Mouse (Mus musculus) hindbrain, embryonic 12.5 days (tissue): ENCODE results near the gene Ear10. TPM values are rescaled to one million over a fixed set of nuclear protein-coding genes. Genes with fewer than 3 reads are reported as not detected.
"Not testable (repeated sequence)": the region's sequence is repeated elsewhere in the genome, so short reads cannot be mapped to it uniquely, and the experiment has no call there.

Experiments
- ATAC-seq: fragments of 200-750 bp; cut with Nextera tagmentation; 2 replicates; pipeline ENCODE4 v1.8.0; 2017; ENCODE audit warnings: moderate TSS enrichment; ENCODE audit not compliant: low FRiP score
- H3K27ac ChIP-seq: fragments of 300-500 bp; sonication (generic); 2 replicates; pipeline ENCODE4 v1.5.1; 2016; ENCODE audit warnings: mild to moderate bottlenecking
- H3K27me3 ChIP-seq: fragments of 300-500 bp; sonication (generic); 2 replicates; pipeline ENCODE4 v1.6.1; 2016; ENCODE audit warnings: mild to moderate bottlenecking
- H3K36me3 ChIP-seq: fragments of 300-500 bp; sonication (generic); 2 replicates; pipeline ENCODE4 v1.6.1; 2016; ENCODE audit warnings: mild to moderate bottlenecking
- H3K4me1 ChIP-seq: fragments of 300-500 bp; sonication (generic); 2 replicates; pipeline ENCODE4 v1.6.1; 2016
- H3K4me2 ChIP-seq: fragments of 300-500 bp; sonication (generic); replicated peaks from 2 replicates; pipeline ENCODE4 v1.6.1; 2016; ENCODE audit warnings: mild to moderate bottlenecking
- H3K4me3 ChIP-seq: fragments of 300-500 bp; sonication (generic); 2 replicates; pipeline ENCODE4 v1.5.1; 2016; ENCODE audit warnings: mild to moderate bottlenecking
- H3K9ac ChIP-seq: fragments of 300-500 bp; sonication (generic); 2 replicates; pipeline ENCODE4 v1.6.1; 2016; ENCODE audit warnings: mild to moderate bottlenecking, moderate library complexity
- H3K9me3 ChIP-seq: fragments of 300-500 bp; sonication (generic); replicated peaks from 2 replicates; pipeline ENCODE4 v1.6.1; 2016; ENCODE audit warnings: mild to moderate bottlenecking
- WGBS: fragments of 180-500 bp; shearing (Covaris S2); methylation state at CpG from one replicate; pipeline ENCODE4 v1.1.7; 2016; 5-methylcytosine and 5-hydroxymethylcytosine counted together
- polyA plus RNA-seq: library from polyadenylated mRNA; unstranded; fragments of >200 nt; fragmentation: Nextera tagmentation; extraction: Ambion mirVana; gene quantifications from 2 replicates; pipeline ENCODE4 v1.2.1, GENCODE M21; 2016

Ear10 gene
- polyA plus RNA-seq = not detected in 2 replicates

- not testable (repeated sequence) for H3K4me3 ChIP-seq, H3K27ac ChIP-seq, H3K9ac ChIP-seq, H3K4me2 ChIP-seq, H3K9me3 ChIP-seq, ATAC-seq, H3K27me3 ChIP-seq, H3K36me3 ChIP-seq, H3K4me1 ChIP-seq
- WGBS = 78% methylated on average over 3 of the region's 3 CpGs
Observed at GRCm38 (mm10) chr14:43923459-43923858, at the start of gene Ear10. Ear10 (minus strand) TSS chr14:43923559.

DNA sequence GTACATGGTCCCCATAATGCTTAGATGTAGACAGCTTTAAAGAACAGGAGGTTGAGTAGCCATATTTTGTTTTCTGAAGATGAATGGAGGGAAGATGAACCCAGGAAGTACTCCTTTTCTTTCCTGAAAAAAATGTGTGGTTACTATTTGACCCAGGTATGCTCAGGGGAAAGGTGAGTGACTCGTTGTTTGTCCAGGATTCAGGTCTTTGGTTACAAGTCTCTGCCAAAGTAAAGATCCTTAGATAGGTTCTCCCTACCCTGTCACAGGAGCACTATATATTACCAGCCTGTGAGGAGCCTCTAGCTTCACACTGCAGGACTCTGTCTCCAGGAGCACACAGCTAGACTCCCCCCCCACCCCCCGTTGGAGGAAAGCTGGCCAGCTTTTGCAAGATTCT lies 33.4 kb upstream of the Ear10 start, which contains the start of gene Ang5:
TSS of gene Ang5 (plus strand) at position 301 of the 400 bp plus-strand sequence.
- not testable (repeated sequence) for H3K9ac ChIP-seq

GRCm38 (mm10) chr14:43955074-43955473 lies 31.7 kb upstream of the Ear10 start:
- H3K9me3 ChIP-seq, H3K4me1 ChIP-seq, H3K9ac ChIP-seq, ATAC-seq, H3K27ac ChIP-seq, H3K27me3 ChIP-seq, H3K36me3 ChIP-seq, H3K4me3 ChIP-seq, H3K4me2 ChIP-seq: not testable (repeated sequence)
- WGBS = no CpG with 5 or more reads among the region's 1 CpGs

More for the DNA sequence above, 33.4 kb upstream of the Ear10 start, which contains the start of gene Ang5:
- not testable (repeated sequence) for H3K36me3 ChIP-seq, H3K4me3 ChIP-seq, H3K4me2 ChIP-seq, H3K27ac ChIP-seq, H3K27me3 ChIP-seq, H3K9me3 ChIP-seq, ATAC-seq, H3K4me1 ChIP-seq
- no CpG with 5 or more reads among the region's 2 CpGs for WGBS

GRCm38 (mm10) chr14:43953382-43953781 lies 30.0 kb upstream of the Ear10 start:
- H3K9me3 ChIP-seq, H3K27me3 ChIP-seq, H3K9ac ChIP-seq, H3K36me3 ChIP-seq, H3K27ac ChIP-seq, H3K4me3 ChIP-seq, H3K4me1 ChIP-seq, ATAC-seq, H3K4me2 ChIP-seq: not testable (repeated sequence)
- WGBS = 50% methylated on average over 2 of the region's 2 CpGs

GRCm38 (mm10) chr14:43933399-43933798 lies 10.0 kb upstream of the Ear10 start:
- H3K9ac ChIP-seq, H3K4me2 ChIP-seq, H3K4me3 ChIP-seq, H3K9me3 ChIP-seq, H3K27ac ChIP-seq, H3K36me3 ChIP-seq, ATAC-seq, H3K4me1 ChIP-seq, H3K27me3 ChIP-seq: not testable (repeated sequence)
- 54% methylated on average over 5 of the region's 5 CpGs for WGBS

GRCm38 (mm10) chr14:43932991-43933390 lies 9.6 kb upstream of the Ear10 start:
- not testable (repeated sequence) for H3K27ac ChIP-seq, H3K36me3 ChIP-seq, H3K4me2 ChIP-seq, H3K9me3 ChIP-seq, H3K4me1 ChIP-seq, H3K9ac ChIP-seq, ATAC-seq, H3K4me3 ChIP-seq, H3K27me3 ChIP-seq
- WGBS = 13% methylated on average over 8 of the region's 8 CpGs

DNA sequence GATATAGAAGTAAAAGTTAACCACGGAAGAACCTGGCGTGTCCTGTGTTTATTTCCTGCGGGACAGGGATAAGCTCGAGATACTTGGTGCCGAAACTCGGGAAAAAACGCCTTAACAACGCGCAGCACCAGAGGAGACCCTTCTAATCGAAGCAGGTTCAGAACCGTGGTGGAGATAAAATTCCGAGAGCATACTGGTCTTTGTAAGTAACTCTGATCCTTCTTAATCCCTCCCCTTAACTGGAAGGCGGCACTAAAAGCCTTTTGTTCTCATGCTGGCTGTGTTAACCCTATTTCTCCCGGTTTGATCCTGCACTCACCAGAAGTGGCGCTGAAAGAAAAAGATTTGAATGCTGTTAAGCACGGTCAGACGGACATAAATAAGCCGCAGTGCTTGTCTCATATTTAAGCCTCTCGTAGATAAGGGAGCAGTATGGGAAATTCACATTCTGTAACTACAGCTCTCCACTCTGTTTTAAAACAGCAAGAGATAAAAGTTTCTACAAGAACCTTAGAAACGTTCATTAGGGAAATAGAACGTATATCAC lies 2.1 kb upstream of the Ear10 start:
- not testable (repeated sequence) for H3K36me3 ChIP-seq, H3K27me3 ChIP-seq, H3K4me1 ChIP-seq, H3K9me3 ChIP-seq
- WGBS = 7% methylated on average over 21 of the region's 21 CpGs
- H3K9ac ChIP-seq = peak overlapping the region; percentile 59
- peak; percentile 91 for ATAC-seq
- H3K27ac ChIP-seq = peak overlapping the region; percentile 80
- H3K4me3 ChIP-seq = peak overlapping the region; percentile 46
- peak overlapping the region; percentile 45 for H3K4me2 ChIP-seq

- not testable (repeated sequence) for H3K4me1 ChIP-seq, H3K36me3 ChIP-seq, H3K27me3 ChIP-seq, H3K9me3 ChIP-seq
- Histone ChIP-seq H3K27ac (peak within 1 kb of the TSS; percentile 80), H3K4me2 (peak within 1 kb of the TSS; percentile 45), H3K9ac (peak within 1 kb of the TSS; percentile 59), H3K4me3 (peak within 1 kb of the TSS; percentile 46)
- WGBS = 9% methylated on average over 10 of the region's 10 CpGs
- ATAC-seq = peak; percentile 98
Observed at GRCm38 (mm10) chr14:43924688-43925403, 1.5 kb upstream of the Ear10 start, which contains the start of gene Gm8113. Gm8113 (plus strand) TSS chr14:43925390.

DNA sequence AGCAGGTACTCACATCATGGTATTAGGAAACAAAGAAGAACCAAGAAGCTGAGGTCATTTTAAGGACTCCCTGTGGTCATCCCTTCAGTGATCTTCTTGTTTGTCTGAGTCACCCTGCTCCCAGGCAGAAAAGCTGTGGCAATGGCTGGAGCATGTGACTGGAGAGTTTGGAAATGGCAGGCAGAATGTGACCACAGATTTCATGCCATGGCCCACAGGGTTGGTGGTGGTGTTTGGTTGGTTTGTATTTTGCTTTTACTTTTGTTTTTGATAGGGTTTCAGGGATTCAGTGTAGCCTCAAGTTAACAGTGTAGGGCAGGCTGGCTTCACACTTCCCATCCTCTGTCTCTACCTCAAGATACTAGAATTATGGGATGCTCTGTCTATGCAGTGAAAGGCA lies 5.1 kb downstream of the Ear10 start:
- ATAC-seq, H3K4me2 ChIP-seq, H3K27ac ChIP-seq, H3K4me1 ChIP-seq, H3K9ac ChIP-seq, H3K36me3 ChIP-seq, H3K4me3 ChIP-seq, H3K9me3 ChIP-seq, H3K27me3 ChIP-seq: not testable (repeated sequence)

- not testable (repeated sequence) for H3K27ac ChIP-seq, H3K4me2 ChIP-seq, H3K9ac ChIP-seq, H3K4me3 ChIP-seq, H3K27me3 ChIP-seq, H3K9me3 ChIP-seq, H3K4me1 ChIP-seq, ATAC-seq, H3K36me3 ChIP-seq
- 81% methylated on average over 3 of the region's 3 CpGs for WGBS
Observed at GRCm38 (mm10) chr14:43898577-43898976, 24.8 kb downstream of the Ear10 start.

- not testable (repeated sequence) for ATAC-seq, H3K36me3 ChIP-seq
Observed at GRCm38 (mm10) chr14:43895357-43895756, 28.0 kb downstream of the Ear10 start.

GRCm38 (mm10) chr14:43891288-43891687 lies 32.1 kb downstream of the Ear10 start:
- H3K4me2 ChIP-seq, H3K4me3 ChIP-seq, H3K9ac ChIP-seq, H3K4me1 ChIP-seq, H3K27ac ChIP-seq, H3K36me3 ChIP-seq, H3K27me3 ChIP-seq, H3K9me3 ChIP-seq, ATAC-seq: not testable (repeated sequence)
- 100% methylated on average over 1 of the region's 1 CpGs for WGBS

More at GRCm38 (mm10) chr14:43895357-43895756, 28.0 kb downstream of the Ear10 start:
- not testable (repeated sequence) for H3K4me2 ChIP-seq, H3K9me3 ChIP-seq, H3K27me3 ChIP-seq, H3K27ac ChIP-seq, H3K4me1 ChIP-seq, H3K9ac ChIP-seq, H3K4me3 ChIP-seq
- WGBS = 46% methylated on average over 1 of the region's 2 CpGs

DNA sequence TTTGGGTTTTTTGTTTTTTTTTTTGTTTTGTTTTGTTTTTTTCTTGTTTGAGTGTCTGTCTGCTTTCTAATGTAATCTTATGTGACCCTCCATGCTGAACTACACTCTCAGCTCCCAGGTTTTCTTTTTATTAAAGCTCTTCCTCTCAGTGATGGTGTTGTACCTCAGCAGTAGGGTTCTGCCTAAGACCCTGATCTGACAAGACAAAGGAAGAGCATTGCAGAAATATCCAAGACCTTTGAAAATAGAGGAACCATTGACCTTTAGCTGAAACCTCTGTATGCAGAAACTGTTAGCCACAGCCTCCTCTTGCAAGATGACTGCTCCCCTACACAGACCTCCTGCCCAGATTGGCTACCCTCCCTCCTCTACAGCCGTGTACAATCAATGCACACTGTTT lies 37.1 kb downstream of the Ear10 start:
- not testable (repeated sequence) for H3K4me1 ChIP-seq, H3K27me3 ChIP-seq, H3K9me3 ChIP-seq, H3K27ac ChIP-seq, H3K4me3 ChIP-seq, ATAC-seq, H3K9ac ChIP-seq, H3K4me2 ChIP-seq, H3K36me3 ChIP-seq
- WGBS = 50% methylated on average over 1 of the region's 1 CpGs
